Mouse (Mus musculus): Measurements from ENCODE around the gene Cyb5rl. TPM values are rescaled to one million over a fixed set of nuclear protein-coding genes. Genes with fewer than 3 reads are reported as not detected.
A peak's percentile ranks its signal among the peaks of the same experiment; 100 is the strongest.

Cyb5rl gene
- polyA plus RNA-seq, 1 experiment from 2014 or later: 4.1 TPM

GRCm38 (mm10) chr4:107075456-107075855 is 8.7 kb downstream of the Cyb5rl start:
- Histone ChIP-seq H3K27ac (ENCODE audit: low read length) (peak overlapping the region; percentile 45; the same call in 1 of the 2 replicates), H3K9ac (ENCODE audit: low read depth, low read length) (no peak overlapping the region), H3K4me1 (ENCODE audit: control insufficient read depth, insufficient read depth, low read length) (0 out of 2 replicates have a peak, but pooled peaks cover 2% of the 10 kb centered on the region), H3K36me3 (ENCODE audit: control insufficient read depth, insufficient read depth, low read length) (no peaks in the 10 kb centered on the region), H3K4me3 (ENCODE audit: low read depth, low read length) (no peak overlapping the region), H3K9me3 (replicated peaks; ENCODE audit: control insufficient read depth, low read length, poor library complexity, severe bottlenecking) (no peaks in the 10 kb centered on the region), H3K4me2 (ENCODE audit: low read length) (no peak overlapping the region), H3K27me3 (ENCODE audit: control insufficient read depth, insufficient read depth, low read depth, low read length) (no peaks in the 10 kb centered on the region)
- ATAC-seq: no peak
- WGBS: 31% methylated on average over 5 of the region's 5 CpGs

- 82% methylated on average over 4 of the region's 4 CpGs for whole genome bisulfite sequencing
- peak; percentile 57; the same call in 1 of the 2 replicates for ATAC-seq
- Histone ChIP-seq H3K27ac (ENCODE audit: low read length) (no peak overlapping the region), H3K9me3 (replicated peaks; ENCODE audit: control insufficient read depth, low read length, poor library complexity, severe bottlenecking) (no peaks in the 10 kb centered on the region), H3K9ac (ENCODE audit: low read depth, low read length) (no peak overlapping the region), H3K36me3 (ENCODE audit: control insufficient read depth, insufficient read depth, low read length) (no peaks in the 10 kb centered on the region), H3K4me3 (ENCODE audit: low read depth, low read length) (no peak overlapping the region), H3K4me1 (ENCODE audit: control insufficient read depth, insufficient read depth, low read length) (peaks cover 4% of the 10 kb centered on the region), H3K4me2 (ENCODE audit: low read length) (no peak overlapping the region), H3K27me3 (ENCODE audit: control insufficient read depth, insufficient read depth, low read depth, low read length) (no peaks in the 10 kb centered on the region)
Observed at GRCm38 (mm10) chr4:107078894-107079293, 12.1 kb downstream of the Cyb5rl start.

GRCm38 (mm10) chr4:107079716-107080115 is 12.9 kb downstream of the Cyb5rl start:
- Histone ChIP-seq H3K9ac (ENCODE audit: low read depth, low read length) (no peak overlapping the region), H3K36me3 (ENCODE audit: control insufficient read depth, insufficient read depth, low read length) (no peaks in the 10 kb centered on the region), H3K4me3 (ENCODE audit: low read depth, low read length) (no peak overlapping the region), H3K27ac (ENCODE audit: low read length) (no peak overlapping the region), H3K27me3 (ENCODE audit: control insufficient read depth, insufficient read depth, low read depth, low read length) (no peaks in the 10 kb centered on the region), H3K4me2 (ENCODE audit: low read length) (no peak overlapping the region), H3K9me3 (replicated peaks; ENCODE audit: control insufficient read depth, low read length, poor library complexity, severe bottlenecking) (no peaks in the 10 kb centered on the region), H3K4me1 (ENCODE audit: control insufficient read depth, insufficient read depth, low read length) (peaks cover 12% of the 10 kb centered on the region)
- no peak for ATAC-seq

GRCm38 (mm10) chr4:107082185-107082584 is 15.4 kb downstream of the Cyb5rl start:
- Histone ChIP-seq H3K4me1 (ENCODE audit: control insufficient read depth, insufficient read depth, low read length) (peaks cover 14% of the 10 kb centered on the region), H3K27ac (ENCODE audit: low read length) (no peak overlapping the region), H3K9me3 (replicated peaks; ENCODE audit: control insufficient read depth, low read length, poor library complexity, severe bottlenecking) (no peaks in the 10 kb centered on the region), H3K27me3 (ENCODE audit: control insufficient read depth, insufficient read depth, low read depth, low read length) (no peaks in the 10 kb centered on the region), H3K36me3 (ENCODE audit: control insufficient read depth, insufficient read depth, low read length) (no peaks in the 10 kb centered on the region), H3K9ac (ENCODE audit: low read depth, low read length) (no peak overlapping the region), H3K4me2 (ENCODE audit: low read length) (no peak overlapping the region), H3K4me3 (ENCODE audit: low read depth, low read length) (no peak overlapping the region)
- 93% methylated on average over 3 of the region's 3 CpGs for WGBS
- ATAC-seq: no peak

GRCm38 (mm10) chr4:107083126-107083525 is 16.3 kb downstream of the Cyb5rl start:
- Histone ChIP-seq H3K9me3 (replicated peaks; ENCODE audit: control insufficient read depth, low read length, poor library complexity, severe bottlenecking) (no peaks in the 10 kb centered on the region), H3K27ac (ENCODE audit: low read length) (no peak overlapping the region), H3K4me2 (ENCODE audit: low read length) (no peak overlapping the region), H3K27me3 (ENCODE audit: control insufficient read depth, insufficient read depth, low read depth, low read length) (no peaks in the 10 kb centered on the region), H3K36me3 (ENCODE audit: control insufficient read depth, insufficient read depth, low read length) (no peaks in the 10 kb centered on the region), H3K4me3 (ENCODE audit: low read depth, low read length) (no peak overlapping the region), H3K4me1 (ENCODE audit: control insufficient read depth, insufficient read depth, low read length) (peaks cover 14% of the 10 kb centered on the region), H3K9ac (ENCODE audit: low read depth, low read length) (no peak overlapping the region)
- WGBS: 89% methylated on average over 4 of the region's 4 CpGs
- no peak for ATAC-seq

- no peak overlapping the region; the same call in 1 of the 2 replicates for H3K4me2 ChIP-seq (ENCODE audit: low read length)
- peaks cover 14% of the 10 kb centered on the region for H3K4me1 ChIP-seq (ENCODE audit: control insufficient read depth, insufficient read depth, low read length)
- H3K9me3 ChIP-seq (replicated peaks; ENCODE audit: control insufficient read depth, low read length, poor library complexity, severe bottlenecking): no peaks in the 10 kb centered on the region
- H3K27ac ChIP-seq (ENCODE audit: low read length): peak overlapping the region; percentile 86
- no peaks in the 10 kb centered on the region for H3K36me3 ChIP-seq (ENCODE audit: control insufficient read depth, insufficient read depth, low read length)
- 0 out of 2 replicates have a peak overlapping the region, but pooled peaks have one; percentile 12 for H3K9ac ChIP-seq (ENCODE audit: low read depth, low read length)
- H3K4me3 ChIP-seq (ENCODE audit: low read depth, low read length): no peak overlapping the region
- H3K27me3 ChIP-seq (ENCODE audit: control insufficient read depth, insufficient read depth, low read depth, low read length): no peaks in the 10 kb centered on the region
- WGBS: 17% methylated on average over 1 of the region's 1 CpGs
- ATAC-seq: peak; percentile 57
Observed at GRCm38 (mm10) chr4:107084343-107084742, 17.6 kb downstream of the Cyb5rl start.

GRCm38 (mm10) chr4:107084858-107085257 is 18.1 kb downstream of the Cyb5rl start:
- ATAC-seq: peak; percentile 94
- 2% methylated on average over 6 of the region's 6 CpGs for WGBS
- Histone ChIP-seq H3K9me3 (replicated peaks; ENCODE audit: control insufficient read depth, low read length, poor library complexity, severe bottlenecking) (no peaks in the 10 kb centered on the region), H3K9ac (ENCODE audit: low read depth, low read length) (no peak overlapping the region), H3K27me3 (ENCODE audit: control insufficient read depth, insufficient read depth, low read depth, low read length) (no peaks in the 10 kb centered on the region), H3K27ac (ENCODE audit: low read length) (peak overlapping the region; percentile 86), H3K36me3 (ENCODE audit: control insufficient read depth, insufficient read depth, low read length) (no peaks in the 10 kb centered on the region), H3K4me2 (ENCODE audit: low read length) (no peak overlapping the region; the same call in 1 of the 2 replicates), H3K4me1 (ENCODE audit: control insufficient read depth, insufficient read depth, low read length) (peaks cover 14% of the 10 kb centered on the region), H3K4me3 (ENCODE audit: low read depth, low read length) (no peak overlapping the region)

GRCm38 (mm10) chr4:107091696-107092095 is 24.9 kb downstream of the Cyb5rl start:
- no peak for ATAC-seq
- WGBS: 86% methylated on average over 14 of the region's 14 CpGs
- peaks cover 2% of the 10 kb centered on the region; the same call in 1 of the 2 replicates for H3K4me1 ChIP-seq (ENCODE audit: control insufficient read depth, insufficient read depth, low read length)
- no peaks in the 10 kb centered on the region for H3K27me3 ChIP-seq (ENCODE audit: control insufficient read depth, insufficient read depth, low read depth, low read length)
- H3K27ac ChIP-seq (ENCODE audit: low read length): no peak overlapping the region
- no peak overlapping the region for H3K9ac ChIP-seq (ENCODE audit: low read depth, low read length)
- H3K4me2 ChIP-seq (ENCODE audit: low read length): no peak overlapping the region
- H3K4me3 ChIP-seq (ENCODE audit: low read depth, low read length): no peak overlapping the region
- no peaks in the 10 kb centered on the region for H3K36me3 ChIP-seq (ENCODE audit: control insufficient read depth, insufficient read depth, low read length)
- H3K9me3 ChIP-seq (replicated peaks; ENCODE audit: control insufficient read depth, low read length, poor library complexity, severe bottlenecking): no peaks in the 10 kb centered on the region

GRCm38 (mm10) chr4:107094484-107095187 is 27.8 kb downstream of the Cyb5rl start:
- no peak overlapping the region for H3K27ac ChIP-seq (ENCODE audit: low read length)
- ATAC-seq: no peak
- no peaks in the 10 kb centered on the region for H3K36me3 ChIP-seq (ENCODE audit: control insufficient read depth, insufficient read depth, low read length)
- no peaks in the 10 kb centered on the region for H3K9me3 ChIP-seq (replicated peaks; ENCODE audit: control insufficient read depth, low read length, poor library complexity, severe bottlenecking)
- no peak overlapping the region for H3K4me3 ChIP-seq (ENCODE audit: low read depth, low read length)
- peaks cover 5% of the 10 kb centered on the region; the same call in 1 of the 2 replicates for H3K4me1 ChIP-seq (ENCODE audit: control insufficient read depth, insufficient read depth, low read length)
- no peak overlapping the region for H3K4me2 ChIP-seq (ENCODE audit: low read length)
- H3K27me3 ChIP-seq (ENCODE audit: control insufficient read depth, insufficient read depth, low read depth, low read length): no peaks in the 10 kb centered on the region
- 78% methylated on average over 16 of the region's 16 CpGs for WGBS
- H3K9ac ChIP-seq (ENCODE audit: low read depth, low read length): no peak overlapping the region
